Mouse (Mus musculus): ENCODE measurements around the gene Tlr2. TPM values are rescaled to one million over a fixed set of nuclear protein-coding genes. Genes with fewer than 3 reads are reported as not detected.

Tlr2 gene
- polyA plus RNA-seq, 1 experiment from 2014 or later: 0.60 TPM

DNA sequence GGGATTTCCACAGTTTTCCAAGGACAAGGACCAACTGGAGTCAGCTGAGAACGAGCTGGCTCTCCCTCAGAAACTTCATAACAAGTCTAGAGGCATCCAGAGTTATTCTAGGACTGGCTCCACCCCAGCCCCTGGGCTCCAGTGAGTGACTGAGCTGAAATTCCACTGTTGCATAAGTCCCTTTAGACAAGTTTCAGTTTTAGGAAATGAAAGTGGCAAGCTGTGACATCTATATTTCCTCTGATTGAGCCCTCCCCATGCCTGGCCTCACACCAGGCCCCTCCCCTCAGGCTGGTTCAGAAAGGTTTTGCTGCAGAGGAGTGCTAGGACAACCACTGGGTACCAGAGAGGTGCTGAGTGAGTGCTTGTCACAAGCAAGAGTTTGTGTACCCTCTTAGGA is 21.4 kb upstream of the Tlr2 start:
- Histone ChIP-seq H3K9ac (no peak overlapping the region), H3K9me3 (no peaks in the 10 kb centered on the region), H3K4me2 (no peak overlapping the region), H3K4me3 (replicated peaks) (no peak overlapping the region), H3K36me3 (replicated peaks) (no peaks in the 10 kb centered on the region), H3K27me3 (no peaks in the 10 kb centered on the region), H3K27ac (no peak overlapping the region), H3K4me1 (no peaks in the 10 kb centered on the region)
- no peak for ATAC-seq (ENCODE audit: low FRiP score)
- WGBS: 52% methylated on average over 1 of the region's 1 CpGs

GRCm38 (mm10) chr3:83859595-83859994 is 18.0 kb upstream of the Tlr2 start:
- Histone ChIP-seq H3K27ac (no peak overlapping the region), H3K4me3 (replicated peaks) (no peak overlapping the region), H3K36me3 (replicated peaks) (no peaks in the 10 kb centered on the region), H3K9ac (no peak overlapping the region), H3K4me2 (no peak overlapping the region), H3K27me3 (no peaks in the 10 kb centered on the region), H3K4me1 (no peaks in the 10 kb centered on the region), H3K9me3 (no peaks in the 10 kb centered on the region)
- no peak for ATAC-seq (ENCODE audit: low FRiP score)
- WGBS: 95% methylated on average over 7 of the region's 7 CpGs

GRCm38 (mm10) chr3:83859071-83859470 is 17.5 kb upstream of the Tlr2 start:
- H3K36me3 ChIP-seq (replicated peaks): no peaks in the 10 kb centered on the region
- no peak overlapping the region for H3K4me3 ChIP-seq (replicated peaks)
- no peak overlapping the region for H3K4me2 ChIP-seq
- ATAC-seq (ENCODE audit: low FRiP score): no peak
- H3K27ac ChIP-seq: no peak overlapping the region
- H3K27me3 ChIP-seq: no peaks in the 10 kb centered on the region
- WGBS: 78% methylated on average over 3 of the region's 3 CpGs
- H3K9me3 ChIP-seq: no peaks in the 10 kb centered on the region
- H3K4me1 ChIP-seq: no peaks in the 10 kb centered on the region
- H3K9ac ChIP-seq: no peak overlapping the region

DNA sequence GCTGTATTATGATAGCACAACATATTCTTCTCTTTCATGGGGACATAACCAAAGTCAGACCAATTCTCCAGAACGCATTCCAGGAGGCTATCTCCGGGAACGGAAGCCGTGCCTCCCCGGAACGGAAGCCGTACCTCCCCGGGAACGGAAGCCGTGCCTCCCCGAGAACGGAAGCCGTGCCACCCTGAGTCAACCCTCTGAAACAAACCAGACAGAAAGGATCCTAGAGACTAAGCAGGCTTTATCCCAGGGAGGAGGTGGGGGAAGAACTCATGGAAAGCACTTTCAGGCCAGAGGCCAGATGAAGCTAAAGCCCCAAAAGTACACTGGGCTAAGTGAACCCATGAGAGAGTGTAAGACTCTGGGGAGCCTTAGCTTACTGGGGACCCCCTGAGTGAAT is 16.1 kb upstream of the Tlr2 start:
- ATAC-seq (ENCODE audit: low FRiP score): no peak
- H3K27ac ChIP-seq: no peak overlapping the region
- H3K9me3 ChIP-seq: no peaks in the 10 kb centered on the region
- no peak overlapping the region for H3K9ac ChIP-seq
- H3K4me1 ChIP-seq: no peaks in the 10 kb centered on the region
- H3K4me2 ChIP-seq: no peak overlapping the region
- 94% methylated on average over 13 of the region's 13 CpGs for WGBS
- no peak overlapping the region for H3K4me3 ChIP-seq (replicated peaks)
- no peaks in the 10 kb centered on the region for H3K27me3 ChIP-seq
- H3K36me3 ChIP-seq (replicated peaks): no peaks in the 10 kb centered on the region

GRCm38 (mm10) chr3:83855643-83856042 is 14.1 kb upstream of the Tlr2 start:
- ATAC-seq (ENCODE audit: low FRiP score): no peak
- 92% methylated on average over 5 of the region's 5 CpGs for WGBS
- no peak overlapping the region for H3K27ac ChIP-seq

GRCm38 (mm10) chr3:83849341-83849740 is 7.8 kb upstream of the Tlr2 start:
- ATAC-seq (ENCODE audit: low FRiP score): no peak

More at GRCm38 (mm10) chr3:83855643-83856042, 14.1 kb upstream of the Tlr2 start:
- H3K9me3 ChIP-seq: no peaks in the 10 kb centered on the region
- no peak overlapping the region for H3K9ac ChIP-seq
- no peaks in the 10 kb centered on the region for H3K27me3 ChIP-seq
- H3K4me2 ChIP-seq: no peak overlapping the region
- H3K4me3 ChIP-seq (replicated peaks): no peak overlapping the region
- H3K36me3 ChIP-seq (replicated peaks): no peaks in the 10 kb centered on the region
- H3K4me1 ChIP-seq: no peaks in the 10 kb centered on the region

DNA sequence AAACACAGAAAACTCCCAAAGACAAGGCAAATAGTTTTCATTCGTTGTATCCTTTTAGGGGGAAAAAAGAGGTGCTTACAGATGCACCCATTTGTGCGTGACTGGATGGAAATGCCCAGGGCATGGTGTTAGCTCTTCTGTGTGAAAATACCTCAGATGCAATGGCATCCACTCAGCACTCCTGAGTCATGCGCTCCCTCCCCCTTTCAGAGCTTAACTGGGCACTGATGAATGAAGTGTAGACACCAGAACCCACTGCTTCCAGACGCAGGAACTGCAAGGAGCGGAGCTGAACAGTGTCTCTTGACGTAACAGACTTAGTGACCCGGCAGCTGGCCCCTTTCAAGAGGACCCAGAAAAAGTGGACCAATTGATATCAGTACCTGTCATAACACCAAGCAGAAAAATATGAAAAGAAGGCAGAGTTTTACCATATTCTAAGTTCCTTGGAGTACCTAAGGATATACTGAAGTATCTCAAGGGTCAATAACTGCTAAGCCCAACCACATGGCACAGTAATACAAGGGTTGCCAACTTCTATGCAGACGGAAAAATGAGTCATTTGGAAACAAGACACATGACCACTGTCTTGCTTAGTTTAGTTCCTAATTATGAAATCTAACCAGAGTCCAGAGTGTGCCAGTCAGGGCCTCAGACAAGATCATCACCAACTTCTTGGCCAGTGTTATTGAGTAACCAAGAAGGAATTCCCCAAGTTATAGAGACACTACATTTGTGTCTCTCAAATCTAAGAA is 3.4 kb upstream of the Tlr2 start:
- Histone ChIP-seq H3K4me2 (no peak overlapping the region), H3K36me3 (replicated peaks) (no peaks in the 10 kb centered on the region), H3K4me1 (peaks cover 9% of the 10 kb centered on the region; the same call in 1 of the 2 replicates), H3K9ac (no peak overlapping the region), H3K27me3 (peaks cover 16% of the 10 kb centered on the region; the same call in 1 of the 2 replicates), H3K9me3 (no peaks in the 10 kb centered on the region), H3K4me3 (replicated peaks) (no peak overlapping the region), H3K27ac (no peak overlapping the region)
- ATAC-seq (ENCODE audit: low FRiP score): no peak
- WGBS: 69% methylated on average over 8 of the region's 8 CpGs

More at GRCm38 (mm10) chr3:83849341-83849740, 7.8 kb upstream of the Tlr2 start:
- 68% methylated on average over 2 of the region's 2 CpGs for WGBS
- Histone ChIP-seq H3K9ac (no peak overlapping the region), H3K4me2 (no peak overlapping the region), H3K4me3 (replicated peaks) (no peak overlapping the region), H3K36me3 (replicated peaks) (no peaks in the 10 kb centered on the region), H3K9me3 (no peaks in the 10 kb centered on the region), H3K4me1 (no peaks in the 10 kb centered on the region), H3K27ac (no peak overlapping the region), H3K27me3 (no peaks in the 10 kb centered on the region)

DNA sequence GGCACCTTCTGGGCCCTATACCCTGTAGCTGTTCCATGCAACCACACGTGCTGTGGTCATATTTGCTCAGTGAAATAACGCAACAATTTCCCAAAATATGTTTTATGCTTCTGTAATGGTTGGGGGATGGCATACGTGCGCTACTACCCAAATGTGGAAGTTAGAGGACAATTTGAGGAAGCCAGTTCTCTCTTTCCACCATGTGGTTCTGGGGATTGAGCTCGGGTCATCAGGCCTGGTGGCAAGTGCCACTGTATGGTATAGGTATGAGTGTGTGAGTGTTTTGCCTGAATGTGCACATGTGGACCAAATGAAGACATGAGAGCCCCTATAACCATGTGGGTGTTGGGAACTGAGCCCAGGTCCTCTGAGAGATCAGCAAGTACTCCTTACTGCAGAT is 2.1 kb downstream of the Tlr2 start:
- peaks cover 20% of the 10 kb centered on the region; the same call in 1 of the 2 replicates for H3K27me3 ChIP-seq
- ATAC-seq (ENCODE audit: low FRiP score): no peak
- 92% methylated on average over 5 of the region's 5 CpGs for whole genome bisulfite sequencing

DNA sequence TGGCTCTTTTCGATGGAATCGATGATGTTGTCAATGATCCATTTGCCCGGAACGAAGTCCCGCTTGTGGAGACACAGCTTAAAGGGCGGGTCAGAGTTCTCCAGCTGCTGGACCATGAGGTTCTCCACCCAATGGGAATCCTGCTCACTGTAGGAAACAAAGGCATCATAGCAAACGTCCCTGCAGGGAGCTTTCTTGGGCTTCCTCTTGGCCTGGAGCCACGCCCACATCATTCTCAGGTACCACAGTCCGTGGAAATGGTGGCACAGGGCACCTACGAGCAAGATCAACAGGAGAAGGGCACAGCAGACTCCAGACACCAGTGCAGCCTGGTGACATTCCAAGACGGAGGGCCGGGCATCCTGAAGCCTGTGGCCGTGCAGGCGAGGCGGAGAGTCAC is 4.9 kb downstream of the Tlr2 start:
- Histone ChIP-seq H3K27ac (no peak overlapping the region), H3K9ac (no peak overlapping the region), H3K9me3 (no peaks in the 10 kb centered on the region), H3K4me2 (no peak overlapping the region), H3K27me3 (peaks cover 6% of the 10 kb centered on the region; the same call in 1 of the 2 replicates), H3K36me3 (replicated peaks) (no peaks in the 10 kb centered on the region), H3K4me1 (peaks cover 8% of the 10 kb centered on the region; the same call in 1 of the 2 replicates), H3K4me3 (replicated peaks) (no peak overlapping the region)
- no peak for ATAC-seq (ENCODE audit: low FRiP score)
- 86% methylated on average over 15 of the region's 15 CpGs for WGBS

More for the DNA sequence above, 2.1 kb downstream of the Tlr2 start:
- no peak overlapping the region for H3K27ac ChIP-seq
- H3K9ac ChIP-seq: no peak overlapping the region
- no peaks in the 10 kb centered on the region for H3K9me3 ChIP-seq
- no peak overlapping the region for H3K4me2 ChIP-seq
- H3K36me3 ChIP-seq (replicated peaks): no peaks in the 10 kb centered on the region
- H3K4me3 ChIP-seq (replicated peaks): no peak overlapping the region
- peaks cover 9% of the 10 kb centered on the region; the same call in 1 of the 2 replicates for H3K4me1 ChIP-seq

DNA sequence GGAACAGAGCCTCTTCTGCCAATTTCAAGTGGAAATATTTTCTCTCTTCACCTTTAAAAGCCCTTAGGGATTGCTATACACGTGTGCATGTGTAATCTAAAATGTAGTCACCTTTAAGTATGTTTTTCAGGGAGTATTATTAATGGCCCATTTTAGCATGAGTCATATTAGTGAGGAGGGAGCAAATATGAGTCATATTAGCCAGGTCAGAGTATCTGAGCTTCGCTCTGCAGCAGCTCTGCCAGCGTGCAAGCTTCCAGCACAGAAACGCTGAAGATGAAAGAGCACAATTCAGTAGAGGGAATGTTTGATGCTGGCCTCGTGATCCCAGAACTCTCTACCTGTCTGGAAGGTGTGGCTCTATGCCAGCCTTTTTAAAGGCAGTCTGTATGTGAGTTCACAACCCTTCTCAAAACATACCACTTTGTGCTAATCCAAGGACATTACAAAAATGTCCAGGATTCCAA is 13.4 kb downstream of the Tlr2 start:
- no peak overlapping the region for H3K27ac ChIP-seq
- H3K9me3 ChIP-seq: no peaks in the 10 kb centered on the region
- 84% methylated on average over 5 of the region's 5 CpGs for WGBS
- no peak for ATAC-seq (ENCODE audit: low FRiP score)
- no peak overlapping the region for H3K9ac ChIP-seq
- no peak overlapping the region for H3K4me2 ChIP-seq
- H3K4me1 ChIP-seq: no peaks in the 10 kb centered on the region
- no peak overlapping the region for H3K4me3 ChIP-seq (replicated peaks)
- H3K36me3 ChIP-seq (replicated peaks): no peaks in the 10 kb centered on the region
- H3K27me3 ChIP-seq: no peaks in the 10 kb centered on the region

DNA sequence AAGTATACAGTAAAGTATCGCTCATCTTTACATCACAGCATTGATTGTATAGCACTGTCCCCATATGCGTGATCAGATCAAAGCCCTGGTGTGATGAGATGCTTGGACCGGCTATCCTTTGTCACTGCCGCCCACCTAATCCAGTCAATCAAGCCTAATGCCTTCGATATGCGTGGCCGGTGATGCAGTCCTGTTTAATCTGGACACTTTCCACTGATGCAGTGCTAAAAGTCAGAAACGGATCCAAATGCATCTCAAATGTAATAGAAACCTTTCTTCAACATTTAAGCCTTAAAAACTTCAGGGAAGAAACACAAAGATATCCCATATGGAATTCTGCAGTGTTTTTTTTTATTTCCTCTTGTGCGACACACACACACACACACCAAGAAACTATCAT is 13.9 kb downstream of the Tlr2 start:
- ATAC-seq (ENCODE audit: low FRiP score): no peak
- Histone ChIP-seq H3K4me3 (replicated peaks) (no peak overlapping the region), H3K9me3 (no peaks in the 10 kb centered on the region), H3K36me3 (replicated peaks) (no peaks in the 10 kb centered on the region), H3K4me1 (no peaks in the 10 kb centered on the region), H3K9ac (no peak overlapping the region), H3K4me2 (no peak overlapping the region), H3K27ac (no peak overlapping the region), H3K27me3 (no peaks in the 10 kb centered on the region)
- WGBS: 87% methylated on average over 9 of the region's 9 CpGs

DNA sequence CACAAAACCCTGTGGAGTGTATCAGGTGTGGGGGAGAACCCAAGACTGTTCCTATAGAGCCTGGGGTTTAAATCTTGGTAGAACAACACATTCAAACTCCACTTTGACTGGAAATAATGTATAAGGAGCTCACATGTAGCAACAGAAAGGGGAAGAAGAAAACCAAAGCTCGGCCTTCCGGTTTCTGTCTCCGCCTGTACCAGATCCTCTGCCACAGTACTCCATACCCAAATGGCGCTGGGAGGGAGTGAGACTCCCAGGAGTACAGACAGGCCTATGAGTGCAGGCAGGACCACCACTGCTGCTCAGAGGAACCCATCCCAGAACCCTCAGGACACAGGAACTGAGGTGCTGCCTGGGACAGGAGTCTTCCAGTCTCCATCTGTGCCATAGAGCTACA is 17.8 kb downstream of the Tlr2 start:
- Histone ChIP-seq H3K4me1 (no peaks in the 10 kb centered on the region), H3K4me2 (no peak overlapping the region), H3K36me3 (replicated peaks) (no peaks in the 10 kb centered on the region), H3K9ac (no peak overlapping the region), H3K27me3 (no peaks in the 10 kb centered on the region), H3K4me3 (replicated peaks) (no peak overlapping the region), H3K27ac (no peak overlapping the region), H3K9me3 (no peaks in the 10 kb centered on the region)
- ATAC-seq (ENCODE audit: low FRiP score): no peak
- WGBS: 90% methylated on average over 4 of the region's 4 CpGs

GRCm38 (mm10) chr3:83816372-83816925 is 25.1 kb downstream of the Tlr2 start:
- Histone ChIP-seq H3K4me3 (replicated peaks) (no peak overlapping the region), H3K9me3 (no peaks in the 10 kb centered on the region), H3K4me1 (no peaks in the 10 kb centered on the region), H3K9ac (no peak overlapping the region), H3K4me2 (no peak overlapping the region), H3K36me3 (replicated peaks) (no peaks in the 10 kb centered on the region), H3K27me3 (no peaks in the 10 kb centered on the region), H3K27ac (no peak overlapping the region)
- ATAC-seq (ENCODE audit: low FRiP score): no peak
- WGBS: 82% methylated on average over 4 of the region's 4 CpGs

Data from forebrain, embryonic 12.5 days (tissue).